Mouse (Mus musculus): ENCODE results near the gene Wbp1. TPM values are rescaled to one million over a fixed set of nuclear protein-coding genes. Genes with fewer than 3 reads are reported as not detected.

Gene Wbp1
- polyA plus RNA-seq (2017; shearing (Covaris generic)) = 61.8 TPM

DNA sequence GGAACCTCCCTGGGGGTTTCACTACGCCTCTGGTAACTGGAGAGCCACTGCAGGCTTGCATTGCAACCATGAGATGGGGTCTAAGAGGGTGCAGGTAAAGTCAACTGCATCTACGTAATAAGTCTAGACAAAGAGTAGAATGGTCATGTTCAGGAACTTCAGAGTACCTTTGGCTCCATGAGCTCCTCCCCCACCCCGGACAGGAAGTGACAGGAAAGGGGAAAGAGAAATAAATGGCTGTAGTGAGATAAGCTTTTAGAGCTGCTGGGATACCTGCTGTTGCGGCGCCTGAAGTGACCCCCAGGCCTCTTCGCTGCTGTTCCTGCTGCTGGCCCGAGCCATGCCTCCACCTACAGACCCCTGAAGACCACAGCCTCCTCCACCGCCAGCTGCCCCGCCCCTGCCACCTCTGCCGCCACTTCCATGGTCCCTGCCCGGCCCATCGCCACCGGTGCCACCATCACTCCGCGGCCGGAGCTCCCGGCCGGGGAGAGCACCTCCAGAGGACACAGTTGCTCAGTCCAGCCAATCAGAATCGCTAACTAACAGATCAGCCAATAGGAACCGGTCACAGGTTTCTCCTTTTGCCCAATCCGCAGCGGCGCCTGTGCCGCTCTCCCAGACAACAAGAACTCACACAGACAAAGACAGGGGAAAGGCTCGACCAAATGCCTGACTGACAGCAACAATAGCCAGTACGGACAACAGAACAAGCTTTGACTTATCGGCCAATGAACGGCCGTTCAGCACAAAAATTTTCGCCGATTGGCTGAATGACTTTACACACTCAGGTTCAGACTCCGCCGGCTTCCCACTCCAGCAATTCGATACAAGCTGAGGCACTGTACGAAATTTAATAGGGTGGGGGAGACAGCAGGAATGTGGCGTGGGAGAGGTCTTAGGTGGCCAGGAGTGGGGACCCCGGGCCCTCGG lies at the start of gene Wbp1:
Wbp1 (minus strand) TSS at position 630 of the 933 bp plus-strand sequence.

DNA sequence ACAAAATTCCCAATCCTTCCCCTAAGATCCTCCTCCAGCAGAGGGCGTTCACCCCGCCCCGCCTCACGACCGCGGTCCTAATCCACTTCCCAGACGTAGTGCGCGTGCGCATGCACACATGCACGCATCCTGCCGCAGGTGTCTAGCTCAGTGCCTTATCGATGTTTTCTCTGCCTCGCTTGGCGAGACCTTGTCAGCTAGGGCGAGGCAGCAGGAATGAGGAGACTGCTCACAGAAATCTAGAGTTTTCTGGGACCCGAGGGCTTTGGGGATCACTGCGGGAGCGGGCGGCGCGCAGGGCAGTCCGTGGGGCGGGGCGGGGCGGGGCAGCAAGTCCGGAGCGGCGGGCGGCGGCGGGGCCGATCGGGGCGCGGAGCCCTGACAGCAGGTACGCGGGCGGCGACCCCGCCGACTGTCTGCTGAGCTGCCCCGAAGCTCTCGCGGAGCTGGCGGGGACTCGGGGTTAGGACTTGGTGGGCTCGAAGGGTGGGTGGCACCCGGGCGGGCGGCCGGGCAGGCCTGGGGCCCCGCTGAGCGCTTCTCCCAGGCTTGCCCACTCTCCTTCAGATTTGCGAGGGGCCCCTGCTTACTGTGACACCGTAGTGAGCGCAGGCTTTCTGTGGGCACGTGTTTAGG lies 44.4 kb upstream of the Wbp1 start, which contains the start of gene Dctn1:
Dctn1 (plus strand) TSS at position 314 of the 636 bp plus-strand sequence.

DNA sequence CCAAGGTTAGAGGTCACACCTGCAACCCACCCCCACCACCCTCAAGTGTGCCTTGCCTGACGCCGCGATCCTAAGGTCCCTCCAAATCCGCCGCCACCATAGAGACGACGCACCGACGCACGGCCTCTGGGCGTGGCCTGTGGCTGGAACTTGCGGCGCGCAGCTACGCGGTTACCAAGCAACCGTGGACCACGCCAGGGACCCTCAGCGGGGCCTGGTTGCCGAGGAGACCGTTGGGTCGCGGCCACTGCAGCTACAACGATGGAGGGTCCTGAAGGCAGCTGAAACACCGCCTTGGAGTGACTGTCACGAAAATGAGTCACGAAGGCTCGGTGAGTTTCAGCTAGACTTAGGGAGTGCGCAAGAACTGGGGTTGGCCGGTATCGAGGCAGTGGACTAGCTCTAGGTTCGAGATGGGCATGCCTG lies 34.9 kb upstream of the Wbp1 start, which contains the start of the genes Wdr54 and 1700003E16Rik:
Wdr54 (minus strand) TSS at position 139 of the 426 bp plus-strand sequence.
1700003E16Rik (plus strand) TSS at position 146 of the 426 bp plus-strand sequence.

DNA sequence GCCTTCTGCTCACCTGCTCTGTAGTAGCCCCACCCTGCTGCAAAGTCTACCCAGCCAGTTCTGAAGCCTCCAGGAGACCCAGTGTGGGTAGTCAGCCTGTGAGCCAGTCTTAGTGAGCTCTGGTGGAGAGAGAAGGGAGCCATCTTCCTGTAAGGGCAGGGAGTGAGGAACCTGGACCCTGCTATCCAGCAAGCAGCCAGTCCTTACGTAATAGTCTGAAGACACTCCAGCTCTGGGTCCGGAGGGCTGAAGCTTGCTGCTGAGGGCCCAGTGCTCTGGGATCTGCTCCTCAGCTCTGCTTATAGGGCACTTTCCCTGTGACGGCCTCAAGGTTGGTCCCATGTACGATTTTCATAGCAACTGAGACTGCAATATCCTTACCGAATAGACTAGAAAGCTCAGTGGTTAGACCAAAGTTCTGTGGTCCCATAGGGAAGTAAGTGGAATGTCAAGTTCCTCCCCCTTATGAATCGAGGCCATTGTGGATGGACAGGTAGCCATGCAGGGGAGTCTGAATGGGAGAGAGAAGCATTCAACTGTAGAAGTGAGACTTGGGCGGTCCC lies 13.7 kb upstream of the Wbp1 start, which contains the start of gene Rtkn:
Rtkn (plus strand) TSS at position 513 of the 563 bp plus-strand sequence.

DNA sequence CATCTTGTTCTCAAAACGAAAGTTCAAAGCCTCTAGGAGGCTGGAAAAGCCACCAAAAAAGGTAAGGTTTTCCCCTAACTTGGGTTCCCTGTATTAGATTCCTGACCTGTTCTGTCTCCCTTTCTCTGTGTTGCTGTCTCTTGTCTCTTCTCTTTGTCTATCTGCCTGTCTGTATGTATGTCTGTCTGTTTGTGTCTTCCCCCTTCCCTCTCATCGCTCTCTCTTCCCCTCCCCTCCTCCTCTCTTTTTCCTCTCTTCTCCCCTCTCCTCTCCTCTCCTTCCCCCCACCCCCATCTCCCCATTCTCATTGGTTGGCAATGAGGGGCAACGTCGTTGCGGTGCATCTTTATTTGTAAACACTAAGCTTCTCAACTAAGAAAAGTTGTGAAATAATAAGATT lies 4.0 kb upstream of the Wbp1 start, which contains the start of gene Ino80b:
Ino80b (minus strand) TSS at position 101 of the 400 bp plus-strand sequence.

DNA sequence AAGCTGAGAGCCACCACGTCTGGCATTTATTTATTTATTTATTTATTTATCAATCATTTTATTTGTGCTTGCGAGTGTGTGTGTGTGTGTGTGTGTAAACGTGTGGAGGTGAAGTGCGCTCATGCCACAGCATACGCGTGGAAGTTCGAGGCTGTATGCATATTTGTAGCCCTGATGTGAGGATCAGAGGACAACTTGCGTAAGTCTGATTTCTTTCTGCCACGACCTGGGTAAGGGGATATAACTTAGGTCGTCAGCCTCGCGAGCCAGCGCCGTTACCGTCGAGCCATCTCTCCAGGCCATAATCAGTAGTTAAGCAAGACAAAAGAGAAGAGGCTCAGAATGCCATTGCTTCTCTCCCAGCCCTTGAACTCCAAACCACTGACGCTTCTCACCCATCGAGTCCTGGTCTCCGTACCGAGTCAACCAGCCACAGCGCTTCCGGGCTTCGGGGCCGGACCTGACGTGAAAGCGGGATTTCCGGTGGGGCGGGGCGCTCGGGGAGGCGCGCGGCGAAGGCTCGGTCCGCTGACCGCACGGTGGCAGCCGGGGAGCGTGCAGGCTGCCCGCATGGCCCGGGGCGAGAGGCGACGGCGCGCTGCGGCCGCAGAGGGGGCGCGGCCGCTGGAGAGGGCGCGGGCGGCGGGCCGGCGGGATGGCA lies 6.2 kb downstream of the Wbp1 start, which contains the start of gene Mogs:
Mogs (plus strand) TSS at position 486 of the 661 bp plus-strand sequence.

DNA sequence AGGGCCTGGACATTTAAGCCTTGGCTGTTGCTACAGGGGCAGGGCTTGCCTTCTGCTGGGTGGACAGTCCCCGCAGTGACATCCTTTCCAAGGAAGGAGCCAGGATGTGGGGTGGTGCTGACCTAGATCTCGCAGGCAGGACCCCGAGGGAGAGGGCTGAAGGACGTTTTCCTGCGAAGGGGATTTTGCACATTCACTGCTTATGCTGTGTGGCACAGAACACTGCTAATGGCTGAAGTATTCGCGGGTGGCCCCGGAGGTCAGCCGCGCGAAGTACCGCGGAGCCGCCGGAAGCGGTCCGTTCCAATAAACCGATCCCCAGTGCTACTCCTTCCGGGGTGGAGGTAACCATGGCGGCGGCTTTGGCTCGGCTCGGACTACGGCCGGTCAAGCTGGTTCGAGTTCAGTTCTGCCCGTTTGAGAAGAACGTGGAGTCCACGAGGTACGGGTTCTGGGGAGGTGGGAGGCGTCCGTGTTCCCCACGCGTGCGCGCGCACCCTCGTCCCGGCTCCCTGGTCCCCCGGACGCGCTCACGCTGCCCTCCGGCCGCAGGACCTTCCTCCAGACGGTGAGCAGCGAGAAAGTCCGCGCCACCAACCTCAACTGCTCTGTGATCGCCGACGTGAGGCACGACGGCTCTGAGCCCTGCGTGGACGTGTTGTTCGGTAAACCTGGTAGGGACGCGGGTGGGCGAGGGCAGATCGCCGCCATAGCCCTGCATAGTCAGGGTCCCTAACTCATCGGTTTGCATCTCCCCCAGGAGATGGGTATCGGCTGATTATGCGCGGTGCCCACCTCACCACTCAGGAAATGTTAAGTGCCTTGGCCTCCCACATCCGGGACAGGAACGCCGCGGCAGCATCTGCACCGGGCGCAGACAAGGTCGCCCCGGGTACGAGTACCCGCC lies 12.3 kb downstream of the Wbp1 start, which contains the start of gene Mrpl53:
Mrpl53 (plus strand) TSS at position 279 of the 907 bp plus-strand sequence.

DNA sequence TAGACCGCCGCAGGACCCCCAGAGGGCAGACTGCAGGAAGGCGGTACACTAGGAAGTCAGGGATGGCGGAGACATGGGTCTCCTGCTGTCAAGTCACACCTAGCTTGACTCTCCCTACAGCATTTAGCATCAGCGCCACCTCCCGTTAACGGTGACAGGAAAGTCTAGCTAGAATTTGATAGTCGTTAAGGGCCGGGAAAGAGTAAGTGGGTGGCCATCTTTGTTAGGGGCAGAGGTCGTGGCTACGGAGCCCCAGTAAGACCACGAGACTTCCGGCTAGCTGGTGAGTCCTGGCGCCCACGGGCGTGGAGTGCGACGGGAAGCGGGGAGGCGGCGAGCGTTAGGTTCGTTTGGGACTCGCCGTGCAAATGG lies 20.1 kb downstream of the Wbp1 start, which contains the start of the genes Ccdc142 and Gm42688:
Ccdc142 (plus strand) TSS at position 286 of the 372 bp plus-strand sequence.
Gm42688 (plus strand) TSS at position 302 of the 372 bp plus-strand sequence.

DNA sequence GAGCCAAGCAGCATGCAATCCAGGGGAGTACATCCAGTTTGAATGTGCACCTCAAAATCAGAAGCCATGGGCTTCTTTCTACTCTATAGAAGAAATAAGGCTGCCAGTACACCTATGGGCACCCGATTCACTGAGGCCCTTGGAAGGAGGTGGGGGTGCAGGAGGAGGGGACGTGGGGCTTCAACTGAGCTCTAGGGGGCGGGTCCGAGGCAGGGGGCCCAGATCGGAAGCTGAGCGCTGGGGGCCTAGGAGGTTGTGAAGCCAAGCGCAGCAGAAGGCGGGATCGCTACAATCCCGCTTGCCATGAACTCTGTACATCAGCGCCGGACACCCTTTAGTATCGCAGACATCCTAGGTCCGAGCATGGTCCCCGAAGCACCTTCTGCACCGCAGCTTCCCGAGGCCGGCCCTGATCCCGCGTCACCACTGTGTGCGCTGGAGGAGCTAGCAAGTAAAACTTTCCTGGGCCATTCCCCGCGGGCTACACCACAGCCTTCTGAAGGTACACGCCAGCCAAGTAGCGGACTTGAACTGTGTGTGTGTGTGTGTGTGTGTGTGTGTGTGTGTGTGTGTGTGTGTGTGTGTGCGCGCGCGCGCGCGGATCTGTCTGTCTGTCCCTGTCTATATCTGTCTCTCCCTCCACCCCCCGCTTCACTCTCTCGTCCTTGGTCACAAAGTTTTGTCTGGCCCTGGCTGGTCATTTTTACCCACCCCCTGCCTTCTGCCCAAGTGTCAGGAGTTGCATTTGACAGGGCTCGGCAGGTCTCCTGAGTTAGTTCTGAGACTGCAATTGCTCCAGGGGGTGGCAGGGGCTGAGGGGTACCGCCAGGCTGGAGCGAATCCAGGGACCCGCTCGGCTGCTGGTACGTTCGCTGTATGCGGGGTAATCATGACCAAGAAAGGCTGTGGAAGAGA lies 35.0 kb downstream of the Wbp1 start, which contains the start of gene Lbx2:
Lbx2 (plus strand) TSS at position 247 of the 915 bp plus-strand sequence.

DNA sequence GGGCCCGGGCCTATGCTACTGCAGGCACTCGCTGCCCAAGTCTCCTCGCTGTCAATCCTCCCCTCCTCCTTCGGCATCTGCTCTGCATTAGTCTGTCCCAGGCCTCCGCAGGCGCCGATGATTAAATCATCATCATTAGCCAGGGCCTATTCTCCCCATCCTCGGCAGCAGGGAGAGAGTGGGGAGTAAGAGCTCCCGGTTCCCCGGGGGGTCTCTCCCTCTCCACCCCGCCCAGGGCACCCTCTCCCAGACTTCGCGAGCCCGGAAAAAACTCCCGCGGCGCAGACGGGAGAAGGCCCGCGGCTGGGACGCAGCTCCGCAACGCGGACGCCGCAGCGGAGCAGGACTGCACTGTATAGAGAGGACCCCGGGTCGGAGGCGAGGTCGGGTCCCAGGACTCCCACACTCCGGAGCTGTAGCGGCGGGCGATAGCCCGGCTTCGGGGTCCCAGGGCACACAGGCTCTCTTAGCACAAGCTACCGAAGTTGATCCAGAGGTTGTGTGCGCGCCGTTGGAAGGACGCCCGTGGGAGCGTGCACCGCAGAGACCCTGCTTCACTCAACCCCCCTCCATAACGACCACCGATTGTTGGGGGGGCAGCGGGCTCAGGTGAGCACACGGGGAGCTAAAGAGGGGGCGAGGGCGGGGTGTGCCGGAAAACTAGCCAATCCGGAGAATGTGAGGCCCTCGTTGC lies 43.6 kb downstream of the Wbp1 start, which contains the start of gene Pcgf1:
Pcgf1 (plus strand) TSS at position 240 of the 694 bp plus-strand sequence.

DNA sequence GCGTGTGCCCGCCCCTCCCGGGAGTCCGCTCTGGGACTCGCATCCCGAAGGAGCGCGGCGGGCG lies 51.3 kb downstream of the Wbp1 start, which contains the start of gene Tlx2:
Tlx2 (minus strand) TSS at position 47 of the 64 bp plus-strand sequence.

Other genes with a start within 250 kb of the Wbp1 start
- 17.5 TPM for gene Sema4f, start 181.8 kb downstream of the Wbp1 start, polyA plus RNA-seq (2017; shearing (Covaris generic))
- not detected for gene M1ap, start 174.7 kb downstream of the Wbp1 start, polyA plus RNA-seq (2017; shearing (Covaris generic))
- gene Dok1, start 88.1 kb downstream of the Wbp1 start, polyA plus RNA-seq (2017; shearing (Covaris generic)) = 12.8 TPM
- gene Loxl3, start 87.4 kb downstream of the Wbp1 start, polyA plus RNA-seq (2017; shearing (Covaris generic)) = 0.30 TPM
- gene Aup1, start 67.0 kb downstream of the Wbp1 start, polyA plus RNA-seq (2017; shearing (Covaris generic)) = 495 TPM
- gene Htra2, start 66.3 kb downstream of the Wbp1 start, polyA plus RNA-seq (2017; shearing (Covaris generic)) = 35.1 TPM
- 1.3 TPM for gene Dqx1, start 63.7 kb downstream of the Wbp1 start, polyA plus RNA-seq (2017; shearing (Covaris generic))
- gene Tlx2, start 51.3 kb downstream of the Wbp1 start, polyA plus RNA-seq (2017; shearing (Covaris generic)) = not detected
- 21.1 TPM for gene Pcgf1, start 43.7 kb downstream of the Wbp1 start, polyA plus RNA-seq (2017; shearing (Covaris generic))
- not detected for gene Lbx2, start 35.2 kb downstream of the Wbp1 start, polyA plus RNA-seq (2017; shearing (Covaris generic))
- 2.2 TPM for gene Ccdc142, start 20.0 kb downstream of the Wbp1 start, polyA plus RNA-seq (2017; shearing (Covaris generic))
- gene Gm42688, start 19.9 kb downstream of the Wbp1 start, polyA plus RNA-seq (2017; shearing (Covaris generic)) = 6.5 TPM
- 30.5 TPM for gene Mrpl53, start 12.5 kb downstream of the Wbp1 start, polyA plus RNA-seq (2017; shearing (Covaris generic))
- gene Mogs, start 6.1 kb downstream of the Wbp1 start, polyA plus RNA-seq (2017; shearing (Covaris generic)) = 66.0 TPM
- gene Ino80b, start 3.9 kb upstream of the Wbp1 start, polyA plus RNA-seq (2017; shearing (Covaris generic)) = 31.8 TPM
- gene Rtkn, start 13.9 kb upstream of the Wbp1 start, polyA plus RNA-seq (2017; shearing (Covaris generic)) = 0.94 TPM
- gene Wdr54, start 34.8 kb upstream of the Wbp1 start, polyA plus RNA-seq (2017; shearing (Covaris generic)) = 1.3 TPM
- gene 1700003E16Rik, start 34.8 kb upstream of the Wbp1 start, polyA plus RNA-seq (2017; shearing (Covaris generic)) = not detected
- gene Dctn1, start 44.4 kb upstream of the Wbp1 start, polyA plus RNA-seq (2017; shearing (Covaris generic)) = 63.3 TPM
- not detected for gene Slc4a5, start 98.3 kb upstream of the Wbp1 start, polyA plus RNA-seq (2017; shearing (Covaris generic))
- 54.7 TPM for gene Mthfd2, start 204.3 kb upstream of the Wbp1 start, polyA plus RNA-seq (2017; shearing (Covaris generic))
- 177 TPM for gene Mob1a, start 204.5 kb upstream of the Wbp1 start, polyA plus RNA-seq (2017; shearing (Covaris generic))
- gene Bola3, start 227.6 kb upstream of the Wbp1 start, polyA plus RNA-seq (2017; shearing (Covaris generic)) = 56.9 TPM

Data from effector memory CD4-positive, alpha-beta T cell, adult 7 months (primary cell).